Mouse (Mus musculus) midbrain, embryonic 14.5 days (tissue): ENCODE measurements around the gene Tmem11. TPM values are rescaled to one million over a fixed set of nuclear protein-coding genes. Genes with fewer than 3 reads are reported as not detected.

Experiments used
- ATAC-seq: fragments of 200-750 bp; cut with Nextera tagmentation; 2 replicates; pipeline ENCODE4 v1.8.0; 2017; ENCODE audit warnings: moderate number of reproducible peaks, moderate library complexity; ENCODE audit not compliant: low FRiP score, low TSS enrichment
- DNase-seq: peaks from one replicate; pipeline ENCODE4 v3.0.0-alpha.2; 2015
- H3K27ac ChIP-seq: fragments of 300-500 bp; sonication (generic); replicated peaks from 2 replicates; pipeline ENCODE4 v1.5.1; 2014; ENCODE audit warnings: mild to moderate bottlenecking, low read depth, low read length, moderate library complexity
- H3K27me3 ChIP-seq: fragments of 300-500 bp; sonication (generic); 2 replicates; pipeline ENCODE4 v1.6.1; 2014; ENCODE audit warnings: low read length, control low read depth, mixed read lengths; ENCODE audit not compliant: control insufficient read depth, insufficient read depth
- H3K36me3 ChIP-seq: fragments of 300-500 bp; sonication (generic); 2 replicates; pipeline ENCODE4 v1.6.1; 2014; ENCODE audit warnings: low read length, control low read depth; ENCODE audit not compliant: control insufficient read depth, insufficient read depth
- H3K4me1 ChIP-seq: fragments of 300-500 bp; sonication (generic); 2 replicates; pipeline ENCODE4 v1.6.1; 2014; ENCODE audit warnings: mild to moderate bottlenecking, antibody characterized with exemption, low read length, control low read depth; ENCODE audit not compliant: control insufficient read depth, insufficient read depth
- H3K4me2 ChIP-seq: fragments of 300-500 bp; sonication (generic); 2 replicates; pipeline ENCODE4 v1.6.1; 2014; ENCODE audit warnings: mild to moderate bottlenecking, low read length, moderate library complexity
- H3K4me3 ChIP-seq: fragments of 300-500 bp; sonication (generic); replicated peaks from 2 replicates; pipeline ENCODE4 v1.5.1; 2014; ENCODE audit warnings: low read depth, low read length
- H3K9ac ChIP-seq: fragments of 300-500 bp; sonication (generic); replicated peaks from 2 replicates; pipeline ENCODE4 v1.6.1; 2014; ENCODE audit warnings: mild to moderate bottlenecking, low read length, moderate library complexity
- H3K9me3 ChIP-seq: fragments of 300-500 bp; sonication (generic); 2 replicates; pipeline ENCODE4 v1.6.1; 2016; ENCODE audit warnings: low read length, control low read depth, mixed read lengths; ENCODE audit not compliant: control insufficient read depth
- WGBS: fragments of 180-500 bp; shearing (Covaris S2); extraction: QIAGEN DNeasy Blood & Tissue Kit; methylation state at CpG from one replicate; pipeline ENCODE4 v1.1.7; 2014; 5-methylcytosine and 5-hydroxymethylcytosine counted together
- polyA plus RNA-seq: library from polyadenylated mRNA; unstranded; fragments of >200 nt; fragmentation: Nextera tagmentation; extraction: Ambion mirVana; gene quantifications from 2 replicates; pipeline ENCODE4 v1.2.1, GENCODE M21; 2014

The Tmem11 gene
- polyA plus RNA-seq, 1 experiment from 2014 or later = 53.7 TPM

- under 1% methylated on average over 82 of the region's 86 CpGs for WGBS
- H3K4me2 ChIP-seq = peak overlapping the region; percentile 84
- H3K4me1 ChIP-seq = peaks cover 20% of the 10 kb centered on the region
- DNase-seq = peak; percentile 97
- H3K9ac ChIP-seq = peak overlapping the region; percentile 74
- H3K4me3 ChIP-seq = peak overlapping the region; percentile 68
- ATAC-seq = peak; percentile 95
- peaks cover 3% of the 10 kb centered on the region; the same call in 1 of the 2 replicates for H3K36me3 ChIP-seq
- H3K9me3 ChIP-seq = no peaks in the 10 kb centered on the region
- H3K27me3 ChIP-seq = no peaks in the 10 kb centered on the region
- peak overlapping the region; percentile 93 for H3K27ac ChIP-seq
Measured at GRCm38 (mm10) chr11:60913301-60914196, 34.5 kb upstream of the Tmem11 start.

- H3K36me3 ChIP-seq = peaks cover 3% of the 10 kb centered on the region; the same call in 1 of the 2 replicates
- peaks cover 20% of the 10 kb centered on the region for H3K4me1 ChIP-seq
- H3K9ac ChIP-seq = peak overlapping the region; percentile 74
- peak overlapping the region; percentile 68 for H3K4me3 ChIP-seq
- H3K27ac ChIP-seq = no peak overlapping the region
- peak overlapping the region; percentile 84 for H3K4me2 ChIP-seq
- no peaks in the 10 kb centered on the region for H3K9me3 ChIP-seq
- ATAC-seq = no peak
- DNase-seq = no peak
- 32% methylated on average over 7 of the region's 7 CpGs for WGBS
- H3K27me3 ChIP-seq = no peaks in the 10 kb centered on the region
Measured at GRCm38 (mm10) chr11:60912525-60912973, 33.5 kb upstream of the Tmem11 start.

GRCm38 (mm10) chr11:60909626-60910025, 30.6 kb upstream of the Tmem11 start:
- Histone ChIP-seq H3K9me3 (no peaks in the 10 kb centered on the region), H3K4me3 (no peak overlapping the region), H3K27me3 (no peaks in the 10 kb centered on the region), H3K9ac (no peak overlapping the region), H3K27ac (no peak overlapping the region), H3K36me3 (peaks cover 26% of the 10 kb centered on the region), H3K4me2 (no peak overlapping the region), H3K4me1 (peaks cover 17% of the 10 kb centered on the region)
- no peak for DNase-seq
- no peak for ATAC-seq
- WGBS = 88% methylated on average over 1 of the region's 1 CpGs

GRCm38 (mm10) chr11:60908073-60908472, 29.0 kb upstream of the Tmem11 start:
- no peak overlapping the region for H3K9ac ChIP-seq
- WGBS = 70% methylated on average over 3 of the region's 3 CpGs
- no peak overlapping the region for H3K27ac ChIP-seq
- no peak for DNase-seq
- peaks cover 42% of the 10 kb centered on the region for H3K36me3 ChIP-seq
- no peak for ATAC-seq
- no peaks in the 10 kb centered on the region for H3K9me3 ChIP-seq
- H3K4me3 ChIP-seq = no peak overlapping the region
- H3K27me3 ChIP-seq = no peaks in the 10 kb centered on the region
- peaks cover 13% of the 10 kb centered on the region for H3K4me1 ChIP-seq
- H3K4me2 ChIP-seq = no peak overlapping the region

- no peak for DNase-seq
- no peak overlapping the region for H3K4me2 ChIP-seq
- H3K4me1 ChIP-seq = 0 out of 2 replicates have a peak, but pooled peaks cover under 1% of the 10 kb centered on the region
- H3K27ac ChIP-seq = no peak overlapping the region
- no peak for ATAC-seq
- H3K36me3 ChIP-seq = peaks cover 44% of the 10 kb centered on the region
- H3K4me3 ChIP-seq = no peak overlapping the region
- no peaks in the 10 kb centered on the region for H3K27me3 ChIP-seq
- H3K9me3 ChIP-seq = no peaks in the 10 kb centered on the region
- WGBS = 84% methylated on average over 4 of the region's 4 CpGs
- H3K9ac ChIP-seq = no peak overlapping the region
Measured at GRCm38 (mm10) chr11:60906449-60906848, 27.4 kb upstream of the Tmem11 start.

GRCm38 (mm10) chr11:60905407-60906120, 26.5 kb upstream of the Tmem11 start:
- 96% methylated on average over 10 of the region's 10 CpGs for WGBS
- ATAC-seq (no peak), DNase-seq (no peak)
- Histone ChIP-seq H3K27ac (no peak overlapping the region), H3K4me1 (no peaks in the 10 kb centered on the region), H3K4me2 (no peak overlapping the region), H3K4me3 (no peak overlapping the region), H3K9me3 (no peaks in the 10 kb centered on the region), H3K27me3 (no peaks in the 10 kb centered on the region), H3K9ac (no peak overlapping the region), H3K36me3 (peaks cover 44% of the 10 kb centered on the region)

- no peaks in the 10 kb centered on the region for H3K9me3 ChIP-seq
- H3K4me2 ChIP-seq = no peak overlapping the region
- DNase-seq (no peak), ATAC-seq (no peak)
- H3K9ac ChIP-seq = no peak overlapping the region
- H3K4me1 ChIP-seq = no peaks in the 10 kb centered on the region
- no peak overlapping the region for H3K4me3 ChIP-seq
- no peak overlapping the region for H3K27ac ChIP-seq
- whole genome bisulfite sequencing = 91% methylated on average over 6 of the region's 6 CpGs
- peaks cover 41% of the 10 kb centered on the region for H3K36me3 ChIP-seq
- H3K27me3 ChIP-seq = no peaks in the 10 kb centered on the region
Measured at GRCm38 (mm10) chr11:60903661-60904061, 24.6 kb upstream of the Tmem11 start.

GRCm38 (mm10) chr11:60902486-60902885, 23.4 kb upstream of the Tmem11 start:
- 89% methylated on average over 4 of the region's 4 CpGs for WGBS

More at GRCm38 (mm10) chr11:60902486-60902885, 23.4 kb upstream of the Tmem11 start:
- H3K27me3 ChIP-seq = no peaks in the 10 kb centered on the region
- no peak overlapping the region for H3K4me3 ChIP-seq
- H3K9me3 ChIP-seq = no peaks in the 10 kb centered on the region
- H3K4me1 ChIP-seq = no peaks in the 10 kb centered on the region
- DNase-seq = no peak
- H3K9ac ChIP-seq = no peak overlapping the region
- H3K27ac ChIP-seq = no peak overlapping the region
- H3K36me3 ChIP-seq = peaks cover 41% of the 10 kb centered on the region
- no peak overlapping the region for H3K4me2 ChIP-seq
- ATAC-seq = no peak
